Mouse (Mus musculus): Measurements from ENCODE around the gene Trpm8.

- no peak for TF ChIP-seq CTCF (IDR thresholded peaks at IDR 0.05; ENCODE audit: extremely low read depth, insufficient read length, insufficient replicate concordance, low read depth, low read length)
- no peak for TF ChIP-seq POLR2A (IDR thresholded peaks at IDR 0.05; ENCODE audit: low read depth, low read length)
Observed at GRCm38 (mm10) chr1:88345580-88345979, 68.1 kb downstream of the Trpm8 start.
